Mouse (Mus musculus): ENCODE measurements at regions not wholly inside any gene's neighbourhood (a gene's known extent, or its start where the extent isn't known, plus 50 kb on each side); places are given as distances from the start of the nearest gene placed in this dataset.

DNA sequence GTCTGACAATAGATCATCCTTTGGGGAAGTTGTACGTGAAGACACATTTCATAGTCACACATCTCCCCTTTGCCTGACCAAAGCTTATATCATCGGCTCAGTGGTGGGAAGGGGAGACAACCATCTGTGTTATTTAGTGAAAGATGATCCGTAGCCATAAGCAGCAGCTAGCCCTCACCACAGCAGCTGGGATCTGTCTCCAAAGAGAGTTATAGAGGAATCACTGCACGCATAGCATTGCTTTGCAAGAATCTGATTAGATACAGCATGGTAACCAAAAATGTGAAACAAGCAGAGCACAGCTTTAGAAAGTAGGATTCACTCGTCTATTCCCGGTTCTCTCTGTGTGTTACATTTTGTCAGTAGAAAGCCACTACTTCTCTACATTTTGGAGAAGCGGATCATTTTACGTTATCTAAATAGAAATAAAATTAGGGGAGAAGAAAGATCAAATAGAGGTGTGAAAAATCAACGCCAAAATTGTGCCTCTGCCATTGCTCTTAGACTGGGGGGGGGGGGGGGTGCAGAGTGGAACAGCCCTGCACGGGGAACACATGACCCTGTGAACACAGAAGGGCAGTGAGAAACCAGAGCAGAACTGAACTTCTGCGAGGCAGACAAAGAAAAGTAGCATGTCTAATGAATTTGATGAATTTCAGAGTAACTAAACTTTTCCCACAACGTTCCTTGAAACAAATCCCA is 108.7 kb upstream of the Acvr2a start:
- DNase-seq: no peak
- intact Hi-C loops (cut with DNase I): no loop called here

DNA sequence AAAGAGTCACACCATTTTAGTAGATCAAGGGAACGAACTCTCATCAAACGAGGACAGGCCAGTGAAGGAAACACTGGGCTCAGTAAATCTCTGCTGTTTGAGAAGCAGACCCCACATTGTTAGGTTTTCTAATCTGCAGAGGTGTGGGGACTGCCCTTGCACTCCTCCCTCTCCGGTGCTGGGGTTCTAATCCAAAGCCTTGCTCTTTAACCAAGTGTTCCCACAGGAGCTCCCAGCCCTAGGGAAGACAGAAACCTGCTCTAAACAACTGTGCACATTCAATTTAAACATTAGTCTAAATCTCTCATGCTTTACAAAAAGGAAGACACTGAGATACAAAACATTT is 108.1 kb upstream of the Acvr2a start:
- intact Hi-C loops (cut with DNase I): no loop called here
- DNase-seq: no peak

GRCm38 (mm10) chr2:48706188-48706587 is 107.7 kb upstream of the Acvr2a start:
- no peak for DNase-seq
- intact Hi-C loops (cut with DNase I): no loop called here

DNA sequence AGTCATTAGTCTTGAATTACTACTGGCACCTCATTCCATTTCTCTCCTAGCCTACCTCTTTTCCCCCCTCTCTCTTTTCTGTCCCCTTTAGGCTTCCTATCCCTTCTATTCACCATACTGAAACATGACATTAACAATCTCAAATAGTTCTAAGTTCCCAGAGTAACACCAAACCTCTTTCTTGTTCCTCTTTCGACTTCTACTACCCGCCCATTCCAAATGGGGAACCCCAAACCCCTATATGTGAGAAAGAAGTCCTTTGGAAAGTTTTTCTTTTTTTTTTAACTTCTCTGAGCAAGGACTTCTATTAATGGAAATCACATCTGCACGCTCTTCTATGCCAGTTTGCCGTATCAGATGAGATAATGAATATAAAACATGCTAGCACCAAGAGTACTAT is 97.7 kb upstream of the Acvr2a start:
- intact Hi-C loops (cut with DNase I): no loop called here
- no peak for DNase-seq

GRCm38 (mm10) chr2:48717770-48718169 is 96.1 kb upstream of the Acvr2a start:
- DNase-seq: no peak
- intact Hi-C loops (cut with DNase I): no loop called here

DNA sequence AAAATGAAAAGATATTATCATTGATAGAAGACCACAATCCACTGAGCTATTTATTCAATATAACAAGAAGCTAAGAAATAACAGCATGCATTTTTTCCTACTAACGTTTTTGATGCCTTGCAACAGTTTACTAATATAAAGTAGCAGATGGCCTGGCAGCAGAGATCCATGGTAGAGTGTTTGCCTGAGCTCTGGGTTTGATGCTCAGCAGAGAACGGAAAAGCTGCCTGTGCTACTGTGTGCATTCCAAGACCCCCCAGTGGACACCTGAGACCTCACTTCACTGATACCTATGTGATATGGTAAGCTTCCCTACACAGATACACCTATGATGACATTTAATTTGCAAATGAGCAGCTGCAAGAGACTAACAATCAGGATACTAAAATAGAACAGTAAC is 95.6 kb upstream of the Acvr2a start:
- intact Hi-C loops (cut with DNase I): no loop called here
- no peak for DNase-seq

DNA sequence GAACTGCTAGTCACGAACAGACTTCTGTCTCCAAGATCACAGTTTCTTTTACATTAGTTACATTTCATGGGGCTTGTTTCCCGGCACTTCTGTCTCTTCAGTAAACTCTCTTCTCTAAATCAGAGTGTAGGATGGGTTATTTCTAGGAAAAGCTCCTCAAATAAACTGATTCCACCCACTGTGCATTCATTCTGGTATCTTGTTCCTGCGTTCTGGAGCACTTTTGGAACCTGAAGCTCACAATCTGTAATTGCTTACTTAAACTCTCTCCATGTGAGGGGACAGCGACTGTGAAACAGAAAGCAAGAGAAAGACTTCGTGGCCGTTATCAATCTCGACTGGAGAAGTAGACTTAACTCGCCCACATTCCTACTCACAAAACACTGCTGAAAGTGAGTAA is 83.1 kb upstream of the Acvr2a start:
- intact Hi-C loops (cut with DNase I): loop anchor here (10.0 kb wide), 1 partner anchor 154 kb away; no protein-coding TSS in a partner anchor
- DNase-seq: no peak

- intact Hi-C loops (cut with DNase I): loop anchor here (10.0 kb wide), 1 partner anchor 151 kb away; no protein-coding TSS in a partner anchor
- DNase-seq: no peak
Observed at GRCm38 (mm10) chr2:48733936-48734335, 80.0 kb upstream of the Acvr2a start.

DNA sequence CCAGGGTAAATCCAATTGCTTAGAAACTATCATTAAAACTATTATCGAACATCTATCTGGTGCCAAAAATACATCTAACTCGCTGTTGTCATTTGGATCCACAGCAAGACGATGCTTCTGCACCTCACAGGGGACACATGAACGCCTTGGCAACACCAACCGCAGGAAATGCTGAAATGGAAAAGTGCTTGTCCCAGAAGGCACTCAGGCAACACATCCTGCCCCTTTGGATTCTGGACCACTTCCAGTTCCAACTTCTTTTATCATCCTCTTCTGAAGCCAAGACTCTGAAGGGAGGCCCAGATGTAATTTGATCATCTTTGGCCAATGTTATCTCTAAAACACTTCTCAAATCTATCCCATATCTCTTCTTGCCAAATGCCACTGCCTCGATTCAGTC is 79.4 kb upstream of the Acvr2a start:
- DNase-seq: peak in 1 of 2 experiments; percentile 3
- intact Hi-C loops (cut with DNase I): loop anchor here (10.0 kb wide), 1 partner anchor 150 kb away; no protein-coding TSS in a partner anchor

GRCm38 (mm10) chr2:48736312-48736711 is 77.6 kb upstream of the Acvr2a start:
- intact Hi-C loops (cut with DNase I): loop anchor here (10.0 kb wide), 1 partner anchor 148 kb away; no protein-coding TSS in a partner anchor

More at GRCm38 (mm10) chr2:48736312-48736711, 77.6 kb upstream of the Acvr2a start:
- DNase-seq: no peak
